Mouse (Mus musculus): ENCODE data around the gene Grifin. TPM values are rescaled to one million over a fixed set of nuclear protein-coding genes. Genes with fewer than 3 reads are reported as not detected.

Grifin gene
- polyA plus RNA-seq, 1 experiment from 2014 or later, result not detected

DNA sequence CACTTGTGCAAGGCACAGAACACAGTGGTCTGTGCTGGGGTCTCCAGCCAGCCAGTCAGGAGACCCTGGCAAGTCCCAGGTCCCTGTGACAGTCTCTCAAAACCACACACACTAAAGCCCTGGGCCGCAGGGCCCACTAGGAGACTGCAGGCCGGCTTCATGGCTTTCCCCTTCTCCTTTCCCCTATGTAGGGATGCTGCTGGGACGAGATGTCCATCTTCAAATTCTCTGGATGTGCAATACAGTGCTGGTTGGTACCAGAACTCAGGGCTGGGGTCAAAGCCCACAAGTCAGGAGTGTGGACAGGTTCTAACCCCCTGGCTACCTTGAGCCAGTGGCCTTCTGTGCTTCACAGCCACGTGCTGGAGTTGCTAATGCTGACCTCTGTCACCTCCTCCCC is 1.4 kb upstream of the Grifin start:
- H3K4me1 ChIP-seq, result peaks cover 52% of the 10 kb centered on the region
- WGBS, result 65% methylated on average over 4 of the region's 4 CpGs
- H3K27me3 ChIP-seq (replicated peaks; ENCODE audit: low read depth, poor library complexity, severe bottlenecking), result no peaks in the 10 kb centered on the region
- peak overlapping the region; percentile 76; the same call in 1 of the 2 replicates for H3K27ac ChIP-seq (replicated peaks)
- DNase-seq (ENCODE audit: low spot score), result no peak
- no peaks in the 10 kb centered on the region for H3K9me3 ChIP-seq
- H3K36me3 ChIP-seq (replicated peaks), result no peaks in the 10 kb centered on the region
- no peak overlapping the region for H3K4me3 ChIP-seq

GRCm38 (mm10) chr5:140565856-140566255 is 985 bp upstream of the Grifin start:
- peak; percentile 54 for DNase-seq (ENCODE audit: low spot score)
- no peaks in the 10 kb centered on the region for H3K9me3 ChIP-seq
- no peaks in the 10 kb centered on the region for H3K27me3 ChIP-seq (replicated peaks; ENCODE audit: low read depth, poor library complexity, severe bottlenecking)
- H3K4me1 ChIP-seq, result peaks cover 52% of the 10 kb centered on the region
- no peak overlapping the region for H3K4me3 ChIP-seq
- WGBS, result 72% methylated on average over 6 of the region's 6 CpGs
- H3K27ac ChIP-seq (replicated peaks), result peak overlapping the region; percentile 76
- no peaks in the 10 kb centered on the region for H3K36me3 ChIP-seq (replicated peaks)

GRCm38 (mm10) chr5:140565451-140565850 is 580 bp upstream of the Grifin start:
- WGBS, result 54% methylated on average over 5 of the region's 5 CpGs
- H3K27ac ChIP-seq (replicated peaks), result peak overlapping the region; percentile 76

DNA sequence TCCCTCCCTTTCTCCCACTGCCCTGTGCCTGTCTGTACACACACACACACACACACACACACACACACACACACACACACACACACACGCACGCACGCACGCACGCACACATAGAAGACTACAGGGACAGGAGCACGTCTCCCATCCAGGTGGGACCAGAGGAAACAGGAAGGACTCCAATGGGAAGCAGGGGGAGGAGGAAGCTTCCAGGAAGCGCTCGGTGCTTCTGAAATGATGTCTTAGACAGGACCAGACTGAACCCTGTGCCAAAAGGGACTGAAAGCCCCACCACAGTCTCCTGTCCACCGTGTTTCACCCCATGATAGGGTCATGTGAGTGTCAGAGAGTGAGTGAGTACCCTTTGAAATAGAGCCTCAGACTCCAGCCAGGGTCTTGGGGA is 2.3 kb downstream of the Grifin start:
- peaks cover 42% of the 10 kb centered on the region for H3K4me1 ChIP-seq
- H3K4me3 ChIP-seq, result no peak overlapping the region
- H3K27me3 ChIP-seq (replicated peaks; ENCODE audit: low read depth, poor library complexity, severe bottlenecking), result no peaks in the 10 kb centered on the region
- WGBS, result 79% methylated on average over 9 of the region's 9 CpGs
- H3K9me3 ChIP-seq, result no peaks in the 10 kb centered on the region
- H3K36me3 ChIP-seq (replicated peaks), result no peaks in the 10 kb centered on the region
- no peak overlapping the region for H3K27ac ChIP-seq (replicated peaks)
- DNase-seq (ENCODE audit: low spot score), result no peak

More at GRCm38 (mm10) chr5:140565451-140565850, 580 bp upstream of the Grifin start:
- no peak overlapping the region for H3K4me3 ChIP-seq
- no peak for DNase-seq (ENCODE audit: low spot score)
- H3K27me3 ChIP-seq (replicated peaks; ENCODE audit: low read depth, poor library complexity, severe bottlenecking), result no peaks in the 10 kb centered on the region
- peaks cover 52% of the 10 kb centered on the region for H3K4me1 ChIP-seq
- no peaks in the 10 kb centered on the region for H3K9me3 ChIP-seq
- no peaks in the 10 kb centered on the region for H3K36me3 ChIP-seq (replicated peaks)

DNA sequence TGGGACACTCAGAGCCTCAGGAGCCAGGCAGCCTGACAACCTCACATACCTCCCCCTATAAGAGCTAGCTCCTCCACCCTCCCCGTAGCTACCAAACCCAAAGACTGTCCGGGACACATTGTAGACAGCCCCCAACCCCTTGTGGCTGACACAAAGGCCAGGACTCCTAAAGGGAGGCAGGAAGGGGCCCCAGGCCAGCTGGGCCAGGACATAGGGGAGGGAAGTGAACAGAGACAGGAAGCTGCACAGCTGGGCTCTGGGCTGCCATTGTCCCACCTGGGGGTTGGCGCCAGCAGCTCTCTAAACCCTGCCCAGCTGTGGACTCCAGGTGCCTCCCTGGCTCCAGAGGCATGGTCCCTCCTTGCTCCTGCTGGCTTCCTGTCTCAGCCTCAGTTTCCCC is 8.0 kb downstream of the Grifin start:
- DNase-seq (ENCODE audit: low spot score), result no peak
- H3K27ac ChIP-seq (replicated peaks), result peak overlapping the region; percentile 40
- no peaks in the 10 kb centered on the region for H3K27me3 ChIP-seq (replicated peaks; ENCODE audit: low read depth, poor library complexity, severe bottlenecking)
- 63% methylated on average over 3 of the region's 3 CpGs for WGBS
- no peaks in the 10 kb centered on the region for H3K36me3 ChIP-seq (replicated peaks)
- no peaks in the 10 kb centered on the region for H3K9me3 ChIP-seq
- H3K4me1 ChIP-seq, result peaks cover 6% of the 10 kb centered on the region
- H3K4me3 ChIP-seq, result no peak overlapping the region; the same call in 1 of the 2 replicates

- Histone ChIP-seq H3K36me3 (replicated peaks) (no peaks in the 10 kb centered on the region), H3K4me3 (no peak overlapping the region), H3K27ac (replicated peaks) (no peak overlapping the region), H3K27me3 (replicated peaks; ENCODE audit: low read depth, poor library complexity, severe bottlenecking) (no peaks in the 10 kb centered on the region), H3K4me1 (peaks cover 13% of the 10 kb centered on the region), H3K9me3 (no peaks in the 10 kb centered on the region)
- 91% methylated on average over 7 of the region's 7 CpGs for WGBS
- no peak for DNase-seq (ENCODE audit: low spot score)
Measured at GRCm38 (mm10) chr5:140553719-140554118, 11.2 kb downstream of the Grifin start.

GRCm38 (mm10) chr5:140549306-140550047 is 15.4 kb downstream of the Grifin start:
- WGBS, result 44% methylated on average over 17 of the region's 17 CpGs
- H3K27ac ChIP-seq (replicated peaks), result peak overlapping the region; percentile 57
- no peaks in the 10 kb centered on the region for H3K9me3 ChIP-seq
- H3K4me1 ChIP-seq, result peaks cover 7% of the 10 kb centered on the region; the same call in 1 of the 2 replicates
- no peak for DNase-seq (ENCODE audit: low spot score)
- no peak overlapping the region for H3K4me3 ChIP-seq
- no peaks in the 10 kb centered on the region for H3K27me3 ChIP-seq (replicated peaks; ENCODE audit: low read depth, poor library complexity, severe bottlenecking)
- no peaks in the 10 kb centered on the region for H3K36me3 ChIP-seq (replicated peaks)

DNA sequence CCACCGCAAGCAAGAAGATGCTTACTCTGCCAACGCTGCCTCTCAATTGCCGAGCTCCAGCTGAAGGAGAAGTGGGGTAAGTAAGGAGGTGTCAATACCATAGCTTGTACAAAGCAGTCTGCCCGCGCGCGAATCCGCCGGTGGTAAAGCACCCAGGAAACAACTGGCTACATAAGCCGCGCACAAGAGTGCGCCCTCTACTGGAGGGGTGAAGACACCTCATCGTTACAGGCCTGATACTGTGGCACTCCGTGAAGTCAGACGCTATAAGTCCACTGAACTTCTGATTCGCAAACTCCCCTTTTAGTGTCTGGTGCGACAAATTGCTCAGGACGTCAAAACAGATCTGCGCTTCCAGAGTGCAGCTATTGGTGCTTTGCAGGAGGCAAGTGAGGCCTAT is 18.5 kb downstream of the Grifin start:
- H3K4me3 ChIP-seq, result no peak overlapping the region
- WGBS, result 88% methylated on average over 19 of the region's 19 CpGs
- no peaks in the 10 kb centered on the region for H3K36me3 ChIP-seq (replicated peaks)
- H3K27me3 ChIP-seq (replicated peaks; ENCODE audit: low read depth, poor library complexity, severe bottlenecking), result 0 out of 2 replicates have a peak, but pooled peaks cover 3% of the 10 kb centered on the region
- DNase-seq (ENCODE audit: low spot score), result no peak
- H3K27ac ChIP-seq (replicated peaks), result no peak overlapping the region
- peaks cover 11% of the 10 kb centered on the region; the same call in 1 of the 2 replicates for H3K4me1 ChIP-seq
- H3K9me3 ChIP-seq, result no peaks in the 10 kb centered on the region

DNA sequence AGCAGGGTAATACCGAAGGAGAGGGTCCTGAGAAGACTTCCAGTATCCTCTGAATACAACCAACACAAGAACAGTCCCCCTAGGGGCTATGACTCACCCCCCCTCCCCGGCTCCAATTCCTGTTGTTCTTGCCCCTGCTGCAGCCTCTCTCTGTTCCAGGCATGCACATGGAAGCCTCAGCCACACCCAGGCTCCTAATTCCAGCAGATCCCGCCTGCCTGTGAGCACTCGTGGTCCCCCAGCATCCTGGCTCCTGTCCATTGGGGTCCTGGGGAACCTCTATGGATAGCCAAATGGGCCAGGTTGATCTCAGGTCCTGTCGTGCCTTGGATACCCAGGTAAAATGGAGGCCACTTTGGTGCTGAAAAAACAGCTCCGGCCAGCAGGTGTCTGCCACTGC is 19.2 kb downstream of the Grifin start:
- H3K27ac ChIP-seq (replicated peaks), result no peak overlapping the region
- WGBS, result 53% methylated on average over 6 of the region's 6 CpGs
- DNase-seq (ENCODE audit: low spot score), result no peak
- 0 out of 2 replicates have a peak, but pooled peaks cover 3% of the 10 kb centered on the region for H3K27me3 ChIP-seq (replicated peaks; ENCODE audit: low read depth, poor library complexity, severe bottlenecking)
- H3K9me3 ChIP-seq, result no peaks in the 10 kb centered on the region
- no peak overlapping the region for H3K4me3 ChIP-seq
- peaks cover 11% of the 10 kb centered on the region; the same call in 1 of the 2 replicates for H3K4me1 ChIP-seq
- H3K36me3 ChIP-seq (replicated peaks), result no peaks in the 10 kb centered on the region

DNA sequence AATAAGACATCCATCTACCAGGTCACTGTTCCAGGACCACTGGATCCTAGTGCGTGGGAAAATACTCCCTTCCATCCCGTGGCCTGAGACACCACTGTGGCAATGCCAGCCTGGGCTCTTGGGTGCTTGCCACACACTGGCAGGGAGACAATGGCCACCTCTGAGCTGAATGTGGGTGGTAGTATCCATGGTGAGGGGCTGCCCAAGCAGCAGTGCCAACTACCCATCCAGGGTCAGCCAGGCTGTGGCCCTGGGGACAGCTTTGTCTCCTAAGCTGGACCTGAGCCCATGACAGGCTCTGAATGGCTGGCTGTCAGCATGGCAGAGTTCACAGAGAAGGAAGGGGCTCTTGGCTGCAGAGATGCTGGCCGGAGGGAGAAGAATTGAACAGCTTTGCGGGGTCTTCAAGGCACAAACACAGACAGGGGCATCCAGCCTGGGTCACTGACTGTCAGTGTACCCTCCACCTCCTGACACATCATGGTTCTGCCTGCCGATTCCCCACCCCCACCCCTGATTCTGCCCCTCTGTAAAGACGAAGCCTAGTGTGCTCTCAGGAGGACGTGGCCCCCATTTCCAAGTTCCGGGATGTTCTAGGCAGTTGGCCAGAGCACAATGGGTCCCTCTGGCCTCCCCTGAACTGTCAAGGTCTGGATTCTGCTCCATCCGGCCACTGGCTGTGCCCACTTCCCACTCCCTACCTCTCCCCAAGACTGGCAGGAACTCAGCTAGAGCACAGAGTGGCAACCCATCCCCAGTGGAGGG is 21.9 kb downstream of the Grifin start:
- no peak overlapping the region for H3K4me3 ChIP-seq
- 82% methylated on average over 9 of the region's 9 CpGs for WGBS
- H3K9me3 ChIP-seq, result no peaks in the 10 kb centered on the region
- DNase-seq (ENCODE audit: low spot score), result no peak
- 0 out of 2 replicates have a peak overlapping the region, but pooled peaks have one; percentile 24 for H3K27ac ChIP-seq (replicated peaks)
- H3K36me3 ChIP-seq (replicated peaks), result no peaks in the 10 kb centered on the region
- peaks cover 9% of the 10 kb centered on the region for H3K4me1 ChIP-seq
- H3K27me3 ChIP-seq (replicated peaks; ENCODE audit: low read depth, poor library complexity, severe bottlenecking), result 0 out of 2 replicates have a peak, but pooled peaks cover 3% of the 10 kb centered on the region

DNA sequence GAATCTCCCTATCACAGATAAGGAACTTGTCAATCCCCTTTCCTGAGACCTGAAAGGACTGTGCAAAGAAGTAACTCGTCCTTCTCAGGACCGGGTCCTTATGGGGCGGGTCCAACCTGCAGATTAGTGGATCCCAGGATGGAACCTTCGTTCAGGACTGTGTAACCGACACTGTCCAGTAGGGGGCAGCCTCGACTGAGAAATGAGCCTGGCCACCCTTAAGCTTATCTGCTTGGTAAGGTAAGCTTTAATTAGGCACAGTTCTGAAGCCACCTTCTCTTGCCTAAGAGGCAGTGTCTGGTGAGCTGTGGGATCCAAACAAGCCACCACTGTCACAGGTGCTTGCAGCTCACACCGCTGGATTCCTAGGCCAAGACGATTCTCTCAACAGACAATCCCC is 24.8 kb downstream of the Grifin start:
- WGBS, result 14% methylated on average over 8 of the region's 8 CpGs
- peak; percentile 84 for DNase-seq (ENCODE audit: low spot score)
- no peak overlapping the region for H3K27ac ChIP-seq (replicated peaks)
- H3K36me3 ChIP-seq (replicated peaks), result no peaks in the 10 kb centered on the region
- no peak overlapping the region for H3K4me3 ChIP-seq
- H3K27me3 ChIP-seq (replicated peaks; ENCODE audit: low read depth, poor library complexity, severe bottlenecking), result 0 out of 2 replicates have a peak, but pooled peaks cover 3% of the 10 kb centered on the region
- H3K9me3 ChIP-seq, result no peaks in the 10 kb centered on the region
- peaks cover 18% of the 10 kb centered on the region for H3K4me1 ChIP-seq

- H3K4me3 ChIP-seq, result no peak overlapping the region
- H3K36me3 ChIP-seq (replicated peaks), result no peaks in the 10 kb centered on the region
- H3K9me3 ChIP-seq, result no peaks in the 10 kb centered on the region
- H3K4me1 ChIP-seq, result peaks cover 18% of the 10 kb centered on the region
- H3K27ac ChIP-seq (replicated peaks), result no peak overlapping the region
- H3K27me3 ChIP-seq (replicated peaks; ENCODE audit: low read depth, poor library complexity, severe bottlenecking), result 0 out of 2 replicates have a peak, but pooled peaks cover 3% of the 10 kb centered on the region
- DNase-seq (ENCODE audit: low spot score), result peak; percentile 56
- 63% methylated on average over 13 of the region's 13 CpGs for WGBS
Measured at GRCm38 (mm10) chr5:140538111-140538683, 26.7 kb downstream of the Grifin start.

Measured in embryonic facial prominence, embryonic 10.5 days (tissue).